Mouse (Mus musculus): ENCODE results near the gene Cyth1.

DNA sequence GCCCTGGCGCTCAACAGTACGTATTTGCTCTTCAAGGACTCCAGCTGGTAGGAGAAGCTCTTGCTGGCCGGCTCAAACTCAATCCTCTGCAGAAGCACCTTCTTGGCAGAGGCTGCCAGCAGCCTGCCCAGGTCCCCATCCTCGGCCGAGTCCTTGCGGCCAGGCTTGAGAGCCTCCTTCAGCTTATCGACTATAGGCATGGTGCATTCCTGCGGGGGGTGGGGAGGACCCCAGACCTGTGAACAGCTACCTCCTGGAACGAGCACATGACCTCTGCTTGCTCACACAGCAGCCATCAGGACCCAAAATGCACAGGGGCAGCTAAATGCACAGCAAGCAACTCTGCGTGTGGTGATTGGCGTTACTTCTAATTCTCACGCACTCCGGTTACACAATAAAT, 37.4 kb upstream of the Cyth1 start:
- TF ChIP-seq CTCF (IDR thresholded peaks at IDR 0.05; ENCODE audit: low read depth) (no peak), EP300 (optimal IDR thresholded peaks at IDR 0.05) (no peak)
